Mouse (Mus musculus) neural tube, embryonic 11.5 days (tissue): ENCODE results near the gene Tmem104. TPM values are rescaled to one million over a fixed set of nuclear protein-coding genes. Genes with fewer than 3 reads are reported as not detected.

Experiments used
- ATAC-seq: fragments of 200-750 bp; cut with Nextera tagmentation; 2 replicates; pipeline ENCODE4 v1.8.0; 2017; ENCODE audit warnings: moderate number of reproducible peaks, mild to moderate bottlenecking, moderate TSS enrichment, moderate library complexity; ENCODE audit not compliant: insufficient read depth, low FRiP score, low TSS enrichment
- DNase-seq: peaks from one replicate; pipeline ENCODE4 v3.0.0-alpha.2; 2015; ENCODE audit warnings: low spot score
- H3K27ac ChIP-seq: fragments of 300-500 bp; sonication (generic); 2 replicates; pipeline ENCODE4 v1.5.1; 2014; ENCODE audit warnings: low read depth, mild to moderate bottlenecking, low read length
- H3K27me3 ChIP-seq: fragments of 300-500 bp; sonication (generic); 2 replicates; pipeline ENCODE4 v1.6.1; 2014; ENCODE audit warnings: mild to moderate bottlenecking, low read length, mixed read lengths; ENCODE audit not compliant: control insufficient read depth, insufficient read depth
- H3K36me3 ChIP-seq: fragments of 300-500 bp; sonication (generic); 2 replicates; pipeline ENCODE4 v1.6.1; 2014; ENCODE audit warnings: mild to moderate bottlenecking, low read length, moderate library complexity, mixed read lengths; ENCODE audit not compliant: control insufficient read depth, insufficient read depth
- H3K4me1 ChIP-seq: fragments of 300-500 bp; sonication (generic); 2 replicates; pipeline ENCODE4 v1.6.1; 2014; ENCODE audit warnings: low read length, mixed read lengths; ENCODE audit not compliant: control insufficient read depth, insufficient read depth
- H3K4me2 ChIP-seq: fragments of 300-500 bp; sonication (generic); 2 replicates; pipeline ENCODE4 v1.6.1; 2014; ENCODE audit warnings: low read depth, mild to moderate bottlenecking, moderate library complexity
- H3K4me3 ChIP-seq: fragments of 300-500 bp; sonication (generic); 2 replicates; pipeline ENCODE4 v1.5.1; 2014; ENCODE audit warnings: low read depth, low read length
- H3K9ac ChIP-seq: fragments of 300-500 bp; sonication (generic); 2 replicates; pipeline ENCODE4 v1.6.1; 2014; ENCODE audit warnings: mild to moderate bottlenecking, low read length
- H3K9me3 ChIP-seq: fragments of 300-500 bp; sonication (generic); 2 replicates; pipeline ENCODE4 v1.6.1; 2016; ENCODE audit warnings: low read length; ENCODE audit not compliant: control insufficient read depth
- WGBS: fragments of 180-500 bp; shearing (Covaris S2); extraction: QIAGEN DNeasy Blood & Tissue Kit; methylation state at CpG from one replicate; pipeline ENCODE4 v1.1.7; 2014; 5-methylcytosine and 5-hydroxymethylcytosine counted together
- polyA plus RNA-seq: library from polyadenylated mRNA; unstranded; fragments of >200 nt; fragmentation: Nextera tagmentation; extraction: Ambion mirVana; gene quantifications from 2 replicates; pipeline ENCODE4 v1.2.1, GENCODE M21; 2014

Tmem104 gene
- polyA plus RNA-seq, 1 experiment from 2014 or later = 11.0 TPM

DNA sequence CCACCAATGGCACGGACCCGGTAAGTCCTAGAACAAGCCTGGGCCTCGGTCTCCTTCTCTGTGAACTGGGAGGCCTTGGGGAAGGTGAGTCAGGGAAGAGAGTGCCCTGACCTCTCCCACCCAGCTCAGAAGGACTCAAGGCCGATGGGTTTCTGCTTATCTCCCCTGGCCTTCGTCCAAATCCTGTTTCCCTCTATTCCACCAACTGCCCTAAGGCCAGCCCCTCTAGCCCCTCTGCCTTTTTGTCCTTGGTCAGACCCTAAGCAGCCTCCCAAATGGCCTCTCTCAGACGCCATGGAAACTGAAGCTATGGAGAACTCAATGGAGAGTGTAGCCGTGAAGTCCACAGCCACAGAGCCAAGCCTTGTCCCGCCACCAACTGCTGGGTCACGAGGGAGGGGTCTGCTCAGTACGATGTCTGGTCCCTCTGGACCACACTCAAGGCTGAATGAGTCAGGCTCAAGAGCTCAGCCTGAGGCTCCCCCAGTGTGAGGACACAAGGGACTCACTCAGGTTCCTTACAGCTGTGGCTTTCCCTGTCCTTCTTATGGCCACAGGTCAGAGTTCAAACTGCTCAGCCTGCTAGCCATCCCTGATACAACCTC lies 85.7 kb downstream of the Tmem104 start:
- Histone ChIP-seq H3K36me3 (peaks cover 2% of the 10 kb centered on the region; the same call in 1 of the 2 replicates), H3K27me3 (peaks cover 10% of the 10 kb centered on the region; the same call in 1 of the 2 replicates), H3K27ac (no peak overlapping the region), H3K4me2 (no peak overlapping the region), H3K4me3 (no peak overlapping the region), H3K9me3 (no peaks in the 10 kb centered on the region), H3K9ac (no peak overlapping the region), H3K4me1 (peaks cover 8% of the 10 kb centered on the region)
- WGBS = 70% methylated on average over 10 of the region's 10 CpGs
- DNase-seq (no peak), ATAC-seq (no peak)

DNA sequence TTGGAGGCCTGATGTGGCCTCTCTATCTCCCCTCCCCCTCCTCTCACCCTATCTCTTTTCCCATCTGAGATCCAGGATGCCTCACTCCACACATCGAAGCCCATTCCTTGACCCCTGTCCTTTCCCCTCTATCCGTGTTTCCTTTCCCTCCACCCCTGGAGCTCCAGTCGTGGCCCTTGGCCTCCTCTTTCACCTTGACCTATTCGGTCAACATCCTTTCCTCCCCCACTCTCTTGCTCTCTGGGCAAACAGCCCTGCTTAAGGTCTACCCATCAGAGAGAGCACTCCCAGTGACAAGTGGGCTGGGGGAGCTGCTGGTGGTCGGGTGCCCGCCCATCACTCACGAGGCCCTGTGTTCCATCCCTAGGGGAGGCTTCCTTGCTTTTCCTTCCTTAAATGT lies 86.4 kb downstream of the Tmem104 start:
- no peak overlapping the region for H3K4me3 ChIP-seq
- no peak for ATAC-seq

DNA sequence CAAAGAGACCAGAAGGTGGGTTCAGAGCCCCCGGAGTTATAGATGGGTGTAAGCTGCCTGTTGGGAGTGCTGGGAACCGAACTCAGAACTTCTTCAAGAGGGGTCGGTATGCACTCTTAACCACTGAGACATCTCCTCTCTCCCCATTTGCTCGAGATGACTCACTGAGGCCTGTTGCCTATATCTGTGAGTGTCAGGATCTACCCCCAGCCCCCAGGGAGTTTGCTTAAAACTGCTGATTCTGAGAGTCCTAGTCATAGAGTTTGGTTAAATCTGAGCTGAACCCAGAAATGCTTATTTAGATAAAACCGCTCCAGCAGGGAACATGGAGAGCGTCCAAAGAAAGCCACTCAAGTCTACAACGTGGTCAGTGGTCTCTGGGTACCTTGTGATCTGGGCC lies 86.9 kb downstream of the Tmem104 start:
- Histone ChIP-seq H3K27ac (no peak overlapping the region), H3K36me3 (no peaks in the 10 kb centered on the region; the same call in 1 of the 2 replicates), H3K9ac (no peak overlapping the region), H3K4me2 (no peak overlapping the region), H3K4me3 (no peak overlapping the region), H3K27me3 (no peaks in the 10 kb centered on the region), H3K4me1 (peaks cover 8% of the 10 kb centered on the region), H3K9me3 (no peaks in the 10 kb centered on the region)
- ATAC-seq (no peak), DNase-seq (no peak)
- 85% methylated on average over 7 of the region's 7 CpGs for WGBS

More for the DNA sequence above, 86.4 kb downstream of the Tmem104 start:
- no peak for DNase-seq
- WGBS = 72% methylated on average over 7 of the region's 7 CpGs
- Histone ChIP-seq H3K36me3 (peaks cover 2% of the 10 kb centered on the region; the same call in 1 of the 2 replicates), H3K27ac (no peak overlapping the region), H3K9me3 (no peaks in the 10 kb centered on the region), H3K27me3 (peaks cover 3% of the 10 kb centered on the region; the same call in 1 of the 2 replicates), H3K9ac (no peak overlapping the region), H3K4me1 (peaks cover 8% of the 10 kb centered on the region), H3K4me2 (no peak overlapping the region)

DNA sequence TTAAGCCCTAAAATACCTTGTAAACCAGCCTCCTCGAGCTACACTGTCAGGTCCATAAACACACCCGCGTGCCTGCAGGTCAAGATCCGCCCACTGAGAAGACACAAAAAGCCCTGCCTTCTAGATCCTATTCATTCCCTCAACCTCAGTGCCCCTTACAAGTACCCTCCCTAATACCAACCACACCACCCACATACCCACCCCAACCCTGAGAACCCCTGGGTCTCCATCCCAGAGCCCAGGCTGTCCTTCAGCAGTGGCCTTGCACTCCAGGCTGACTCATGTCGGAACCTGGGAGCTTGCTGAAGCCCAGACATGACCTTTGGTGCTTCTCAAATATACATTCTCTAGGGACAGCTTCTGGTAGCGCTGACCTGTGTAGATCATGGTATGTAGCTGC lies 87.5 kb downstream of the Tmem104 start:
- no peak overlapping the region for H3K4me3 ChIP-seq
- H3K9ac ChIP-seq = no peak overlapping the region
- H3K9me3 ChIP-seq = no peaks in the 10 kb centered on the region
- H3K36me3 ChIP-seq = no peaks in the 10 kb centered on the region; the same call in 1 of the 2 replicates
- no peak overlapping the region for H3K27ac ChIP-seq
- no peaks in the 10 kb centered on the region for H3K27me3 ChIP-seq
- DNase-seq (no peak), ATAC-seq (no peak)
- peaks cover 8% of the 10 kb centered on the region for H3K4me1 ChIP-seq
- WGBS = 81% methylated on average over 6 of the region's 6 CpGs
- H3K4me2 ChIP-seq = no peak overlapping the region

DNA sequence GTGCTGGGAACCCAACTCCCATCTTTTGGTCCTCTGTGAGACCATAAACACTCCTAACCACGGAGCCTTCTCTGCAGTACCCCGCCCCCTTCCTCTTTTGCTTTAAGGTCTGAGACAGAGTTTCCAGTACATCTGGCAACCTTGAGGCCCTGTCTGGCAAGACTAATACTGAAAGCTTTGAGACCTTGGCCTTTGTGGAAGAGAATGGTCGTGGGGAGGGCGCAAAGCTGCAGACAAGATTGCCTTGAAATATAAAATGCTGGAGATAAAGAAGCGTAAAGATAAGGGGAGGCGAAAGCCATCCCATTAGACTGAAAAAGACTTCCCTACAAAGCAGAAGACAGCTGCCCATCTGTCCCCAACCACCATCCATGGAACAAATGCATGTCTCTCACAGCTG lies 88.2 kb downstream of the Tmem104 start:
- Histone ChIP-seq H3K4me3 (no peak overlapping the region), H3K4me2 (no peak overlapping the region)

DNA sequence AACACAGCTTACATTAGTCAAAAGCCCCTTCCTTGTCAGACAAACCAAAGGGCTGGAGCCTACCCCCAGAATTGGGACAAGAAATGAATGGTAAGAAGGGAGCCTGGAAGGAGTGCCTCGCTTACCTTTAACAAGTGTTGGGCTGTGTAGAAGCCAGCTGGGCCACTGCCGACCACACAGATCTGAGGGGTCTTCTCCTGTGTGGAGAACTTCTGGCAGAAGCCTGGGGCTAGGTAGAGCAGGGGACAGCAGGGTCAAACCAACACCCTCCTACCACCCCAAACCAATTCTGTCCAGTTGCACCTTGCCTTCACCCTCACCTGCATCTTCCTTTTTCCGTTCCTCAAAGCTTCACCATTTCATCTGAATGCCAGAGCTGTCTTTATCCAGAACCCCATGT lies 88.7 kb downstream of the Tmem104 start:
- 51% methylated on average over 3 of the region's 3 CpGs for WGBS
- DNase-seq = no peak
- H3K9ac ChIP-seq = peak overlapping the region; percentile 69
- H3K36me3 ChIP-seq = no peaks in the 10 kb centered on the region; the same call in 1 of the 2 replicates
- no peak overlapping the region for H3K27ac ChIP-seq
- peaks cover 8% of the 10 kb centered on the region for H3K4me1 ChIP-seq
- ATAC-seq = no peak
- H3K27me3 ChIP-seq = no peaks in the 10 kb centered on the region
- peak overlapping the region; percentile 41 for H3K4me3 ChIP-seq
- no peaks in the 10 kb centered on the region for H3K9me3 ChIP-seq
- peak overlapping the region; percentile 68 for H3K4me2 ChIP-seq

More for the DNA sequence above, 88.2 kb downstream of the Tmem104 start:
- Histone ChIP-seq H3K27me3 (no peaks in the 10 kb centered on the region), H3K9me3 (no peaks in the 10 kb centered on the region), H3K36me3 (no peaks in the 10 kb centered on the region; the same call in 1 of the 2 replicates), H3K4me1 (peaks cover 8% of the 10 kb centered on the region), H3K27ac (no peak overlapping the region), H3K9ac (no peak overlapping the region)
- DNase-seq (no peak), ATAC-seq (no peak)
- 90% methylated on average over 6 of the region's 6 CpGs for WGBS

DNA sequence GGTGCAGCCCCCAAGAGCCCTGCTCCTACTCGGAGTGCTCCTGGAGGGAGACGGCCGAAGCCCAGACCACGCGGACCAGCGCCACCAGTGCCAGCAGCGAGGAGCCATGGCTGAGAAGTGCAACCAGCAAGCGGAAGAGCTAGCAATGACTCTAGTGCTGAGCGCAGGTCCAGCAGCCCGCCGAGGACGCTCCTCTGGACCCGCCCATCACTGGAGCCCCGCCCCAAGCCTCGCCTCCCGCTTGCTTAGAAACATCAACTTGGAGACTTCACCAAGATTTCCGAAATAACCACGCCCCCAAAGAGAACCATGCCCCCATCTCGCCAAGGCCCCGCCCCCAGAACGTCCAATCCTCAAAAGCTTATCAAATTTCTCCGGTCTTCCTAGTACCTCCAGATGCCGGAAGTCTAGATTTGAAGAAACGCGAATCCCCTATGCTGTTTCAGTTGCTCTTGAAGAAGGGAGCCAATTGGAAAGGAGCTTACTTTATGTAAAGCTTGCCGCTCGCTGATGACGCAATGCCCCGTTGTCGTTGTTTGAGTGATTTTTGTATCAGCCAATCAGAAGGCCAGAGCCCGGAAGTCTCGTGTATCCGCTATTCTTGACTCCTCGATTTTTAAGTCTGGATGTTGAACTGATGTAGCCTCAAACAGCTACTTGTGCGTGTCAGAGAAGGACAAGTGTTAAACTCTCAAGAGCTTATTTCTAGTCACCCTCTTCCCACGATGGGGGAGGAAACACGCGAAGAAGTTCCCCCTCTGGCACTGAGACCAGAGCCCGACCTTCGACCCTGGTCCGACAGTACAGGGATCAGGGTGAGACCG lies 89.7 kb downstream of the Tmem104 start, which contains the start of gene Fdxr:
Gene Fdxr, minus strand, starts transcription at position 271 of the 824 bp plus-strand sequence.
- peak within 1 kb of the TSS; percentile 69 for H3K9ac ChIP-seq
- H3K4me2 ChIP-seq = peak within 1 kb of the TSS; percentile 68
- WGBS = under 1% methylated on average over 42 of the region's 42 CpGs
- ATAC-seq (peak; percentile 95), DNase-seq (peak; percentile 98)
- H3K4me1 ChIP-seq = peaks cover 8% of the 10 kb centered on the region
- H3K27me3 ChIP-seq = no peaks in the 10 kb centered on the region
- H3K9me3 ChIP-seq = no peaks in the 10 kb centered on the region
- peak within 1 kb of the TSS; percentile 41 for H3K4me3 ChIP-seq
- no peaks in the 10 kb centered on the region; the same call in 1 of the 2 replicates for H3K36me3 ChIP-seq
- peak within 1 kb of the TSS; percentile 54 for H3K27ac ChIP-seq

DNA sequence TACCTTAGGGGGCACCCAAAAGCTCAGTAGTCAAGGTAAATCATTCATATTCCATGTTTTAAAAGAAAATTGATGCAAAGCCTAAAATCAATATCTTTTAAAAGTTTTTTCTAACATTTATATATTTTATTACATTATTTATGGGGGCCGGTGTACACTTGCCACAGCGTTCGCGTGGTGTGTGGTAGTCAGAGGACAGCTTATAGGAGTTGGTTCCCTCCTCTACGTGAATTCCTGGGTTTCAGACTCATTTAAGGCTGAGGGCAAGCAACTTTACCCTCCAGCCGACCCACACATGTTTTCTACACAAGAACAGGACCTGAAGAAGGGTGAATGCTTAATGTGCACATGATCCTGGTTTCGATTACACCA lies 90.3 kb downstream of the Tmem104 start:
- no peak for DNase-seq
- no peaks in the 10 kb centered on the region; the same call in 1 of the 2 replicates for H3K36me3 ChIP-seq
- H3K4me1 ChIP-seq = peaks cover 8% of the 10 kb centered on the region
- no peak for ATAC-seq
- no peak overlapping the region for H3K27ac ChIP-seq
- H3K9ac ChIP-seq = no peak overlapping the region
- H3K27me3 ChIP-seq = no peaks in the 10 kb centered on the region
- peak overlapping the region; percentile 37 for H3K4me2 ChIP-seq
- H3K9me3 ChIP-seq = no peaks in the 10 kb centered on the region
- WGBS = 20% methylated on average over 7 of the region's 7 CpGs
- H3K4me3 ChIP-seq = peak overlapping the region; percentile 39
